Comparison of ENCODE assay signal across 25 mouse cellular contexts in genomic region chr4:95325861-95326260, GRCm38 (mm10).
DNase-seq lines count a peak whose midpoint lies in the region; ATAC-seq and TF ChIP-seq lines count a peak whose summit lies in the region.
"Had no signal": no experiment of that assay in that cellular context is flagged by ENCODE, and none has a peak within 500 bp of the region (broad histone marks: within the 10 kb centered on the region; RNA-seq: fewer than 3 reads in every experiment).

No protein-coding gene starts in this region.

- peak; percentile 33 for DNase-seq in heart, adult 11 months
- DNase-seq in heart, adult 2 months, result no peak
- DNase-seq in thymus, adult 2 months, result no peak
- no peak for DNase-seq in kidney, adult 11 months
- DNase-seq in stomach, postnatal 0 days (ENCODE audit: low spot score), result no peak
- DNase-seq: adrenal gland, adult 8-10 months; adrenal gland, postnatal 14 days; adrenal gland, postnatal 36 days; B cell, adult 2 months; cerebellum, adult 11-12 months; cerebellum, adult 2 months; cerebellum, adult 9-10 months; cerebellum, postnatal 10 days; cerebellum, postnatal 25 days; embryo, embryonic 11 days had no signal

- no peak overlapping the region for H3K27ac ChIP-seq in heart, adult 2 months
- H3K27ac ChIP-seq in thymus, adult 2 months (ENCODE audit: control insufficient read depth, insufficient read depth, low read length), result no peak overlapping the region
- H3K27ac ChIP-seq in stomach, postnatal 0 days (replicated peaks), result no peak overlapping the region
- H3K27ac ChIP-seq: embryonic facial prominence, embryonic 10.5 days; embryonic facial prominence, embryonic 12.5 days; forebrain, embryonic 13.5 days had no signal

- no peak overlapping the region for H3K4me2 ChIP-seq in stomach, postnatal 0 days (replicated peaks; ENCODE audit: low read depth)
- H3K4me2 ChIP-seq: embryonic facial prominence, embryonic 12.5 days; forebrain, embryonic 13.5 days had no signal

- no peak for TF ChIP-seq CTCF in heart, adult 2 months (IDR thresholded peaks at IDR 0.05)
- no peak for TF ChIP-seq CTCF in thymus, adult 2 months (IDR thresholded peaks at IDR 0.05; ENCODE audit: borderline replicate concordance, control insufficient read depth, extremely low read depth, insufficient read depth, low read length, poor library complexity)
- no peak for TF ChIP-seq CTCF in stomach, postnatal 0 days (IDR thresholded peaks at IDR 0.05; ENCODE audit: low read depth)

- H3K4me1 ChIP-seq in heart, adult 2 months (ENCODE audit: control insufficient read depth, insufficient read depth, low read length), result no peaks in the 10 kb centered on the region
- H3K4me1 ChIP-seq in thymus, adult 2 months (replicated peaks; ENCODE audit: control insufficient read depth, insufficient read depth, low read length), result no peaks in the 10 kb centered on the region
- H3K4me1 ChIP-seq in stomach, postnatal 0 days (replicated peaks; ENCODE audit: control insufficient read depth, insufficient read depth), result no peaks in the 10 kb centered on the region
- H3K4me1 ChIP-seq: embryonic facial prominence, embryonic 10.5 days; embryonic facial prominence, embryonic 12.5 days; forebrain, embryonic 13.5 days had no signal

- H3K9ac ChIP-seq in heart, adult 2 months (ENCODE audit: low read depth, low read length), result no peak overlapping the region
- no peak overlapping the region for H3K9ac ChIP-seq in stomach, postnatal 0 days (ENCODE audit: low read length)
- H3K9ac ChIP-seq: embryonic facial prominence, embryonic 12.5 days; forebrain, embryonic 13.5 days had no signal

- H3K79me2 ChIP-seq in heart, adult 2 months (replicated peaks; ENCODE audit: control insufficient read depth, insufficient read depth, low read length), result no peaks in the 10 kb centered on the region

- no peak for TF ChIP-seq POLR2A in heart, adult 2 months (IDR thresholded peaks at IDR 0.05; ENCODE audit: insufficient read depth, low read depth, low read length)
- no peak for TF ChIP-seq POLR2A in thymus, adult 2 months (IDR thresholded peaks at IDR 0.05; ENCODE audit: control insufficient read depth, extremely low read depth, insufficient read depth, low read length, poor library complexity)

- ATAC-seq in megakaryocyte, adult 5-6 weeks (ENCODE audit: poor library complexity, severe bottlenecking), result peak; percentile 82
- ATAC-seq in monocyte, adult 5-6 weeks (replicated peaks; ENCODE audit: insufficient number of reproducible peaks, low FRiP score, low TSS enrichment, poor library complexity, severe bottlenecking), result peak; percentile 40; the same call in 1 of the 2 replicates
- ATAC-seq in stomach, postnatal 0 days (ENCODE audit: low FRiP score, low TSS enrichment), result no peak
- ATAC-seq: activated CD4-positive, CD25-positive, alpha-beta regulatory T cell, adult 4 months; CD4-positive, CD25-positive, alpha-beta regulatory T cell, adult 4 months; forebrain, embryonic 13.5 days; Patski had no signal

- no peak overlapping the region for H3K4me3 ChIP-seq in heart, adult 2 months
- H3K4me3 ChIP-seq in thymus, adult 2 months (ENCODE audit: control insufficient read depth, insufficient read depth, low read length), result no peak overlapping the region
- no peak overlapping the region for H3K4me3 ChIP-seq in stomach, postnatal 0 days (ENCODE audit: low read depth, low read length)
- H3K4me3 ChIP-seq: embryonic facial prominence, embryonic 10.5 days; embryonic facial prominence, embryonic 12.5 days; forebrain, embryonic 13.5 days had no signal

- no peaks in the 10 kb centered on the region for H3K9me3 ChIP-seq in stomach, postnatal 0 days (ENCODE audit: control insufficient read depth, low read length)
- H3K9me3 ChIP-seq: embryonic facial prominence, embryonic 10.5 days; embryonic facial prominence, embryonic 12.5 days; forebrain, embryonic 13.5 days; G1E had no signal

- no peaks in the 10 kb centered on the region for H3K36me3 ChIP-seq in heart, adult 2 months (ENCODE audit: control insufficient read depth, insufficient read depth, low read length)
- no peaks in the 10 kb centered on the region for H3K36me3 ChIP-seq in thymus, adult 2 months (ENCODE audit: control insufficient read depth, insufficient read depth, low read length)
- no peaks in the 10 kb centered on the region for H3K36me3 ChIP-seq in stomach, postnatal 0 days (ENCODE audit: control insufficient read depth, insufficient read depth, low read length)
- H3K36me3 ChIP-seq: embryonic facial prominence, embryonic 10.5 days; embryonic facial prominence, embryonic 12.5 days; G1E had no signal

- TF ChIP-seq EP300 in heart, adult 2 months (IDR thresholded peaks at IDR 0.05; ENCODE audit: insufficient read depth, low read depth, low read length), result no peak
- TF ChIP-seq EP300 in stomach, postnatal 0 days (optimal IDR thresholded peaks at IDR 0.05), result no peak

- intact Hi-C loops in heart, adult 2 months (cut with DNase I), result no loop called here

- no peaks in the 10 kb centered on the region for H3K27me3 ChIP-seq in heart, adult 2 months (ENCODE audit: control insufficient read depth, insufficient read depth, low read length)
- H3K27me3 ChIP-seq in thymus, adult 2 months (ENCODE audit: control insufficient read depth, insufficient read depth, low read length), result no peaks in the 10 kb centered on the region
- H3K27me3 ChIP-seq in stomach, postnatal 0 days (ENCODE audit: control insufficient read depth, insufficient read depth, low read length), result no peaks in the 10 kb centered on the region
- H3K27me3 ChIP-seq: CH12.LX; embryonic facial prominence, embryonic 12.5 days; forebrain, embryonic 13.5 days; Patski had no signal

- WGBS in heart, adult 2 months, result 48% methylated on average over 1 of the region's 1 CpGs
- 33% methylated on average over 1 of the region's 1 CpGs for WGBS in thymus, adult 2 months
- WGBS in stomach, postnatal 0 days, result 63% methylated on average over 1 of the region's 1 CpGs
